Mouse (Mus musculus) MEL (cell line): ENCODE measurements around the gene Katnb1.

Experiments used
- CTCF ChIP-seq, 3 experiments: IDR thresholded peaks in 2 of 3; conservative IDR thresholded peaks in 1 of 3; 2 replicates each; pipeline ENCODE4 v1.5.1; 2011 to 2012; ENCODE audit warnings: low read length in 3 of 3, low read depth in 2 of 3, mild to moderate bottlenecking in 2 of 3, improper control_type of control experiment in 1 of 3, inconsistent platforms in 1 of 3, mixed read lengths in 1 of 3, moderate library complexity in 1 of 3; ENCODE audit not compliant: control insufficient read depth in 1 of 3, insufficient read depth in 1 of 3, poor library complexity in 1 of 3, severe bottlenecking in 1 of 3
- EP300 ChIP-seq, 2 experiments: IDR thresholded peaks; 2 replicates each; pipeline ENCODE4 v1.6.1; 2011; ENCODE audit warnings: improper control_type of control experiment in 2 of 2, low read length in 2 of 2, low read depth in 1 of 2, mild to moderate bottlenecking in 1 of 2
- GABPA ChIP-seq: IDR thresholded peaks from 2 replicates; pipeline ENCODE4 v1.6.1; 2012; ENCODE audit warnings: low read depth, mild to moderate bottlenecking, inconsistent platforms, low read length, improper control_type of control experiment, moderate library complexity
- MAX ChIP-seq: IDR thresholded peaks from 2 replicates; pipeline ENCODE4 v1.6.1; 2011; ENCODE audit warnings: low read length, improper control_type of control experiment
- MYB ChIP-seq: IDR thresholded peaks from 2 replicates; pipeline ENCODE4 v1.6.1; 2011; ENCODE audit warnings: mild to moderate bottlenecking, low read depth, low read length, improper control_type of control experiment
- POLR2A ChIP-seq, 2 experiments: IDR thresholded peaks; 2 replicates each; pipeline ENCODE4 v1.6.1; 2011 to 2012; ENCODE audit warnings: low read length in 2 of 2, mild to moderate bottlenecking in 2 of 2, control low read depth in 1 of 2, improper control_type of control experiment in 1 of 2, low read depth in 1 of 2, moderate library complexity in 1 of 2; ENCODE audit not compliant: control insufficient read depth in 1 of 2, insufficient read depth in 1 of 2, poor library complexity in 1 of 2

DNA sequence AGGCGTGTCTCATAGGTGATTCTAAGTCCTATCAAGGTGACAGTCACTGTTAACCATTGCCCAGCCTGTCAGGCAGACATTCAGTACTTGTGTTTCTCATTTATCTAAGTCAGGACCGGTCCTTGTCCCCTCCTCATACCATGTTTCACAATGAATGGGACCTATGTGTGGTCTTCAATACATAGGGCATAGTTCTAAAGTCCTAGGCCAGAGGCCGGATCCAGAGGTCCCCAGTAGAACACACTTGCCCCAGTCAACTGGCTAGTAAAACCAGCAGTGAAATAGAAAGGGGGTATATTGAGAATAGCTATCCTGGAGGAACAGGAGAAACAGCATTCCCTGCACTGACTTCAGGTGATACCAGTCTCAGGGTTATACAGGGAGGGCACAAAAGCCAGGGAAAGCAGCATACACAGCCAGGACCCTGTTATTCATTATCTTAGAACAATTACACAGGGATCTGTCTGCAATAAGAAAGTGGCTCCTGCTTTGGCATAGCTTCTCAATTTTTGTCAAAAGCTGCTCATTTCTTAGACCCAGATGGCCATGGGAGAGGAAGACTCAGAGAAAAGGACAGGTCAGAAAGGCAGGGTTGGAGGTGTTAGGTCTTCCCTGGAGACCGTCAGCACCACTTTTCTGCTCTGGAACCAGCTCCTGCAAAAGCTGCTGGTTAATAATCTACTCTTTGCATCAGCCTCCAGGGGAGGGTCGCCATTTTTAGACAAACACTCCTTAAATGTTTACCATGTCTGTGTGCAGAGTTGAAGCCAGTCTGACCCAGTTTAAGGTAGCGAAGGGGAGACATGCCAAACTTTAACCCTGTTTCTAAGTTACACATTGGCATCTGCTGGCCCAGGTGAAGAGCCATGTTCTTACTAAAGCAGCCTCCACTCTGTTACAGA is 38.9 kb upstream of the Katnb1 start:
- TF ChIP-seq POLR2A (IDR thresholded peaks at IDR 0.05; ENCODE audit: control insufficient read depth in 1 of 2, insufficient read depth in 1 of 2, low read depth in 1 of 2, low read length in 2 of 2, poor library complexity in 1 of 2) (no peak), EP300 (IDR thresholded peaks at IDR 0.05; ENCODE audit: low read depth in 1 of 2, low read length in 2 of 2) (no peak), CTCF (IDR thresholded peaks at IDR 0.05 in 2 of 3, conservative IDR thresholded peaks at IDR 0.05 in 1 of 3; ENCODE audit: control insufficient read depth in 1 of 3, insufficient read depth in 1 of 3, low read depth in 2 of 3, low read length in 3 of 3, poor library complexity in 1 of 3, severe bottlenecking in 1 of 3) (no peak), MAX (no peak), MYB (no peak), GABPA (no peak)
